Comparison of ENCODE assay signal across 8 mouse cellular contexts in genomic region chr4:139624116-139624489, GRCm38 (mm10). TPM values are rescaled to one million over a fixed set of nuclear protein-coding genes. Genes with fewer than 3 reads are reported as not detected.
DNase-seq lines count a peak whose midpoint lies in the region; ATAC-seq and TF ChIP-seq lines count a peak whose summit lies in the region.

No protein-coding gene starts in this region.

- H3K9ac ChIP-seq in embryonic facial prominence, embryonic 15.5 days, result no peak overlapping the region
- H3K9ac ChIP-seq in kidney, embryonic 15.5 days, result 0 out of 2 replicates have a peak overlapping the region, but pooled peaks have one; percentile 14
- peak overlapping the region; percentile 68 for H3K9ac ChIP-seq in midbrain, embryonic 13.5 days (replicated peaks)

- H3K27ac ChIP-seq in gastrocnemius, adult 2 months, result peak overlapping the region; percentile 98; the same call in 1 of the 2 replicates
- 0 out of 2 replicates have a peak overlapping the region, but pooled peaks have one; percentile 4 for H3K27ac ChIP-seq in embryonic facial prominence, embryonic 15.5 days (replicated peaks)
- peak overlapping the region; percentile 91 for H3K27ac ChIP-seq in kidney, embryonic 15.5 days
- H3K27ac ChIP-seq in midbrain, embryonic 13.5 days, result no peak overlapping the region

- intact Hi-C loops in gastrocnemius, adult 2 months (cut with DNase I), result no loop called here
- intact Hi-C loops in left cerebral cortex, postnatal 14 days (cut with DNase I), result no loop called here

- H3K27me3 ChIP-seq in embryonic facial prominence, embryonic 15.5 days, result no peaks in the 10 kb centered on the region
- no peaks in the 10 kb centered on the region for H3K27me3 ChIP-seq in kidney, embryonic 15.5 days
- H3K27me3 ChIP-seq in midbrain, embryonic 13.5 days, result no peaks in the 10 kb centered on the region

- no peak for DNase-seq in gastrocnemius, adult 2 months
- DNase-seq in gastrocnemius, postnatal 25 days, result no peak
- no peak for DNase-seq in embryo, embryonic 11 days
- no peak for DNase-seq in left cerebral cortex, postnatal 14 days (ENCODE audit: low spot score in 2 of 2)
- DNase-seq in layer of hippocampus, adult 8-10 months (ENCODE audit: low spot score in 2 of 2), result no peak

- no peaks in the 10 kb centered on the region for H3K9me3 ChIP-seq in embryonic facial prominence, embryonic 15.5 days (replicated peaks)
- no peaks in the 10 kb centered on the region for H3K9me3 ChIP-seq in kidney, embryonic 15.5 days (replicated peaks)
- H3K9me3 ChIP-seq in midbrain, embryonic 13.5 days, result no peaks in the 10 kb centered on the region

- TF ChIP-seq CTCF in gastrocnemius, adult 2 months (IDR thresholded peaks at IDR 0.05), result no peak

- no peak for ATAC-seq in embryonic facial prominence, embryonic 15.5 days (ENCODE audit: insufficient number of reproducible peaks, low FRiP score, low TSS enrichment, low read depth)
- peak; percentile 13; the same call in 1 of the 2 replicates for ATAC-seq in kidney, embryonic 15.5 days (replicated peaks; ENCODE audit: low FRiP score)
- no peak for ATAC-seq in midbrain, embryonic 13.5 days

- H3K4me2 ChIP-seq in embryonic facial prominence, embryonic 15.5 days (replicated peaks), result peak overlapping the region; percentile 84
- peak overlapping the region; percentile 77 for H3K4me2 ChIP-seq in kidney, embryonic 15.5 days
- H3K4me2 ChIP-seq in midbrain, embryonic 13.5 days (replicated peaks), result peak overlapping the region; percentile 77

- peaks cover 24% of the 10 kb centered on the region for H3K4me1 ChIP-seq in embryonic facial prominence, embryonic 15.5 days
- H3K4me1 ChIP-seq in kidney, embryonic 15.5 days, result peaks cover 33% of the 10 kb centered on the region
- peaks cover 23% of the 10 kb centered on the region for H3K4me1 ChIP-seq in midbrain, embryonic 13.5 days (replicated peaks)

- peak overlapping the region; percentile 84 for H3K4me3 ChIP-seq in gastrocnemius, adult 2 months
- H3K4me3 ChIP-seq in embryonic facial prominence, embryonic 15.5 days (replicated peaks), result peak overlapping the region; percentile 76
- H3K4me3 ChIP-seq in kidney, embryonic 15.5 days (replicated peaks), result peak overlapping the region; percentile 84
- peak overlapping the region; percentile 57 for H3K4me3 ChIP-seq in midbrain, embryonic 13.5 days (replicated peaks)

- no peaks in the 10 kb centered on the region; the same call in 1 of the 2 replicates for H3K36me3 ChIP-seq in embryonic facial prominence, embryonic 15.5 days
- no peaks in the 10 kb centered on the region for H3K36me3 ChIP-seq in kidney, embryonic 15.5 days
- peaks cover 2% of the 10 kb centered on the region for H3K36me3 ChIP-seq in midbrain, embryonic 13.5 days

- WGBS in embryonic facial prominence, embryonic 15.5 days, result 53% methylated on average over 5 of the region's 5 CpGs
- 32% methylated on average over 5 of the region's 5 CpGs for WGBS in kidney, embryonic 15.5 days
- WGBS in midbrain, embryonic 13.5 days, result 71% methylated on average over 5 of the region's 5 CpGs

RNA-seq across cellular contexts. Expression of gene Aldh4a1, which starts 1.4 kb away (rescaled TPM):
- 10 to 100 TPM; 58.2 to 75.6 TPM for total RNA-seq in gastrocnemius, adult 2 months (2021)
- 10 to 100 TPM; 62.2 to 72.0 TPM for total RNA-seq in gastrocnemius, postnatal 25 days (2021)
- 37.1 and 37.7 TPM in 2 replicates for polyA plus RNA-seq in embryonic facial prominence, embryonic 15.5 days (2015; fragmentation: Nextera tagmentation; extraction: Ambion mirVana)
- polyA plus RNA-seq in kidney, embryonic 15.5 days (2015; fragmentation: Nextera tagmentation; extraction: Ambion mirVana), result 80.5 and 85.0 TPM in 2 replicates
- polyA plus RNA-seq in midbrain, embryonic 13.5 days (2015; fragmentation: Nextera tagmentation; extraction: Ambion mirVana), result 18.0 and 20.0 TPM in 2 replicates
- 10 to 100 TPM; 17.4 to 18.1 TPM for total RNA-seq in left cerebral cortex, postnatal 14 days (2021)
- total RNA-seq in layer of hippocampus, adult 8-10 months (2022), result 10 to 100 TPM; 19.3 to 26.5 (median 21.0) TPM

RNA-seq across cellular contexts. Expression of gene Gm21969, which starts 21.1 kb away (rescaled TPM):
- total RNA-seq in gastrocnemius, adult 2 months (2021), result not detected
- under 1 TPM in 1 of 2 experiments, not detected in 1; 0.08 TPM for total RNA-seq in gastrocnemius, postnatal 25 days (2021)
- not detected in 2 replicates for polyA plus RNA-seq in embryonic facial prominence, embryonic 15.5 days (2015; fragmentation: Nextera tagmentation; extraction: Ambion mirVana)
- polyA plus RNA-seq in kidney, embryonic 15.5 days (2015; fragmentation: Nextera tagmentation; extraction: Ambion mirVana), result not detected in 2 replicates
- polyA plus RNA-seq in midbrain, embryonic 13.5 days (2015; fragmentation: Nextera tagmentation; extraction: Ambion mirVana), result not detected in 2 replicates
- not detected for total RNA-seq in left cerebral cortex, postnatal 14 days (2021)
- total RNA-seq in layer of hippocampus, adult 8-10 months (2022), result not detected

RNA-seq across cellular contexts. Expression of gene Tas1r2, which starts 29.2 kb away (rescaled TPM):
- total RNA-seq in gastrocnemius, adult 2 months (2021), result not detected
- total RNA-seq in gastrocnemius, postnatal 25 days (2021), result not detected
- 0.07 TPM in 1 of 2 replicates, not detected in the other for polyA plus RNA-seq in embryonic facial prominence, embryonic 15.5 days (2015; fragmentation: Nextera tagmentation; extraction: Ambion mirVana)
- not detected in 2 replicates for polyA plus RNA-seq in kidney, embryonic 15.5 days (2015; fragmentation: Nextera tagmentation; extraction: Ambion mirVana)
- not detected in 2 replicates for polyA plus RNA-seq in midbrain, embryonic 13.5 days (2015; fragmentation: Nextera tagmentation; extraction: Ambion mirVana)
- not detected for total RNA-seq in left cerebral cortex, postnatal 14 days (2021)
- total RNA-seq in layer of hippocampus, adult 8-10 months (2022), result not detected
